Comparison of ENCODE assay signal across 22 mouse cellular contexts in genomic region chr11:66966500-66967116, GRCm38 (mm10). TPM values are rescaled to one million over a fixed set of nuclear protein-coding genes. Genes with fewer than 3 reads are reported as not detected.
A peak's percentile ranks its signal among the peaks of the same experiment; 100 is the strongest.
DNase-seq lines count a peak whose midpoint lies in the region; ATAC-seq lines count a peak whose summit lies in the region.
"Had no signal": no experiment of that assay in that cellular context is flagged by ENCODE, and none has a peak within 500 bp of the region (broad histone marks: within the 10 kb centered on the region; RNA-seq: fewer than 3 reads in every experiment).

No protein-coding gene starts in this region.

- no peaks in the 10 kb centered on the region; the same call in 1 of the 2 replicates for H3K27me3 ChIP-seq in embryonic facial prominence, embryonic 14.5 days (replicated peaks; ENCODE audit: control insufficient read depth, insufficient read depth, low read length)
- no peaks in the 10 kb centered on the region for H3K27me3 ChIP-seq in embryonic facial prominence, embryonic 10.5 days (replicated peaks; ENCODE audit: low read depth, poor library complexity, severe bottlenecking)
- H3K27me3 ChIP-seq in stomach, embryonic 14.5 days (ENCODE audit: control insufficient read depth, insufficient read depth, low read length): no peaks in the 10 kb centered on the region
- H3K27me3 ChIP-seq: embryonic facial prominence, embryonic 13.5 days; forebrain, embryonic 13.5 days; hindbrain, embryonic 15.5 days had no signal

- no peaks in the 10 kb centered on the region for H3K4me1 ChIP-seq in embryonic facial prominence, embryonic 14.5 days (ENCODE audit: control insufficient read depth, insufficient read depth, low read length)
- 0 out of 2 replicates have a peak, but pooled peaks cover 2% of the 10 kb centered on the region for H3K4me1 ChIP-seq in embryonic facial prominence, embryonic 10.5 days
- no peaks in the 10 kb centered on the region for H3K4me1 ChIP-seq in stomach, embryonic 14.5 days (ENCODE audit: control insufficient read depth, insufficient read depth, low read length)
- H3K4me1 ChIP-seq: embryonic facial prominence, embryonic 13.5 days; forebrain, embryonic 13.5 days; hindbrain, embryonic 15.5 days had no signal

- H3K27ac ChIP-seq in embryonic facial prominence, embryonic 14.5 days (replicated peaks; ENCODE audit: low read depth, low read length): no peak overlapping the region
- no peak overlapping the region for H3K27ac ChIP-seq in embryonic facial prominence, embryonic 10.5 days (replicated peaks)
- H3K27ac ChIP-seq in stomach, embryonic 14.5 days (ENCODE audit: low read length): no peak overlapping the region
- H3K27ac ChIP-seq: embryonic facial prominence, embryonic 13.5 days; forebrain, embryonic 13.5 days; heart, embryonic 13.5 days; hindbrain, embryonic 15.5 days had no signal

- no peak overlapping the region for H3K4me3 ChIP-seq in embryonic facial prominence, embryonic 14.5 days (ENCODE audit: low read depth, low read length)
- H3K4me3 ChIP-seq in embryonic facial prominence, embryonic 10.5 days: no peak overlapping the region
- no peak overlapping the region for H3K4me3 ChIP-seq in stomach, embryonic 14.5 days (ENCODE audit: low read depth, low read length)
- H3K4me3 ChIP-seq: embryonic facial prominence, embryonic 13.5 days; forebrain, embryonic 13.5 days; heart, embryonic 13.5 days; hindbrain, embryonic 15.5 days had no signal

- H3K9ac ChIP-seq in embryonic facial prominence, embryonic 14.5 days (ENCODE audit: low read depth, low read length): no peak overlapping the region
- H3K9ac ChIP-seq in stomach, embryonic 14.5 days (replicated peaks; ENCODE audit: low read depth, low read length): no peak overlapping the region
- H3K9ac ChIP-seq: embryonic facial prominence, embryonic 13.5 days; forebrain, embryonic 13.5 days; heart, embryonic 13.5 days; hindbrain, embryonic 15.5 days had no signal

- H3K4me2 ChIP-seq in embryonic facial prominence, embryonic 14.5 days (ENCODE audit: low read depth, low read length): no peak overlapping the region
- H3K4me2 ChIP-seq in stomach, embryonic 14.5 days (replicated peaks; ENCODE audit: low read depth, low read length): no peak overlapping the region
- H3K4me2 ChIP-seq: embryonic facial prominence, embryonic 13.5 days; forebrain, embryonic 13.5 days; heart, embryonic 13.5 days; hindbrain, embryonic 15.5 days had no signal

- no peaks in the 10 kb centered on the region for H3K36me3 ChIP-seq in embryonic facial prominence, embryonic 14.5 days (ENCODE audit: control insufficient read depth, insufficient read depth, low read length)
- no peaks in the 10 kb centered on the region for H3K36me3 ChIP-seq in embryonic facial prominence, embryonic 10.5 days (replicated peaks)
- no peaks in the 10 kb centered on the region for H3K36me3 ChIP-seq in stomach, embryonic 14.5 days (ENCODE audit: control insufficient read depth, insufficient read depth, low read length)
- H3K36me3 ChIP-seq: embryonic facial prominence, embryonic 13.5 days; heart, embryonic 13.5 days; hindbrain, embryonic 15.5 days had no signal

- no peak for ATAC-seq in embryonic facial prominence, embryonic 14.5 days (ENCODE audit: low read depth)
- ATAC-seq in stomach, embryonic 14.5 days (ENCODE audit: insufficient number of reproducible peaks, insufficient read depth, low FRiP score, low read depth): 0 out of 2 replicates have a peak, but pooled peaks have one; percentile 14
- ATAC-seq: CD4-positive, CD25-positive, alpha-beta regulatory T cell, adult 4 months; forebrain, embryonic 13.5 days had no signal

- peak; percentile 4 for DNase-seq in embryonic facial prominence, embryonic 14.5 days (ENCODE audit: low spot score)
- DNase-seq in embryonic facial prominence, embryonic 10.5 days (ENCODE audit: low spot score): no peak
- DNase-seq in urinary bladder, postnatal 25 days (ENCODE audit: low spot score): peak; percentile 2
- DNase-seq in urinary bladder, postnatal 14 days (ENCODE audit: low spot score): no peak
- no peak for DNase-seq in adipocyte (ENCODE audit: low spot score)
- DNase-seq in spleen, postnatal 14 days (ENCODE audit: low spot score in 2 of 2): no peak
- DNase-seq: adrenal gland, postnatal 14 days; B cell, adult 2 months; cerebellum, adult 11-12 months; cerebellum, adult 9-10 months; cerebellum, postnatal 25 days; gastrocnemius, postnatal 36 days; heart, adult 11 months; heart, postnatal 36 days had no signal

- WGBS in embryonic facial prominence, embryonic 14.5 days: 21% methylated on average over 7 of the region's 7 CpGs
- 22% methylated on average over 7 of the region's 7 CpGs for WGBS in embryonic facial prominence, embryonic 10.5 days
- 10% methylated on average over 7 of the region's 7 CpGs for WGBS in stomach, embryonic 14.5 days

- H3K9me3 ChIP-seq in embryonic facial prominence, embryonic 14.5 days (ENCODE audit: control insufficient read depth, low read length): no peaks in the 10 kb centered on the region
- H3K9me3 ChIP-seq in embryonic facial prominence, embryonic 10.5 days: no peaks in the 10 kb centered on the region
- no peaks in the 10 kb centered on the region for H3K9me3 ChIP-seq in stomach, embryonic 14.5 days (ENCODE audit: control insufficient read depth, low read depth, low read length)
- H3K9me3 ChIP-seq: embryonic facial prominence, embryonic 13.5 days; forebrain, embryonic 13.5 days; hindbrain, embryonic 15.5 days had no signal

RNA-seq across cellular contexts. Expression of gene Tmem238l, which starts 10.2 kb away (rescaled TPM):
- polyA plus RNA-seq in embryonic facial prominence, embryonic 14.5 days (2014; fragmentation: Nextera tagmentation; extraction: Ambion mirVana): not detected in 2 replicates
- polyA plus RNA-seq in embryonic facial prominence, embryonic 10.5 days (2016; fragmentation: Nextera tagmentation; extraction: Ambion mirVana): not detected in 2 replicates
- polyA plus RNA-seq in stomach, embryonic 14.5 days (2014; fragmentation: Nextera tagmentation; extraction: Ambion mirVana): 0.45 and 0.55 TPM in 2 replicates
- polyA plus RNA-seq: CD4-positive, CD25-positive, alpha-beta regulatory T cell, adult 4 months; cortical plate, adult 2 months; embryonic facial prominence, embryonic 13.5 days; forebrain, embryonic 13.5 days; hindbrain, embryonic 11.5 days; hindbrain, embryonic 15.5 days had no signal

RNA-seq across cellular contexts. Expression of gene Pirt, which starts 54.8 kb away (rescaled TPM):
- 5.7 and 7.0 TPM in 2 replicates for polyA plus RNA-seq in embryonic facial prominence, embryonic 14.5 days (2014; fragmentation: Nextera tagmentation; extraction: Ambion mirVana)
- 0.40 and 2.2 TPM in 2 replicates for polyA plus RNA-seq in embryonic facial prominence, embryonic 10.5 days (2016; fragmentation: Nextera tagmentation; extraction: Ambion mirVana)
- polyA plus RNA-seq in stomach, embryonic 14.5 days (2014; fragmentation: Nextera tagmentation; extraction: Ambion mirVana): 4.5 and 6.4 TPM in 2 replicates
- polyA plus RNA-seq: CD4-positive, CD25-positive, alpha-beta regulatory T cell, adult 4 months had no signal

RNA-seq across cellular contexts. Expression of gene Tmem220, which starts 58.3 kb away (rescaled TPM):
- polyA plus RNA-seq in embryonic facial prominence, embryonic 14.5 days (2014; fragmentation: Nextera tagmentation; extraction: Ambion mirVana): 1.2 and 1.6 TPM in 2 replicates
- polyA plus RNA-seq in embryonic facial prominence, embryonic 10.5 days (2016; fragmentation: Nextera tagmentation; extraction: Ambion mirVana): 0.69 and 1.2 TPM in 2 replicates
- polyA plus RNA-seq in stomach, embryonic 14.5 days (2014; fragmentation: Nextera tagmentation; extraction: Ambion mirVana): 1.6 and 2.2 TPM in 2 replicates

Comparison
In these comparisons a context has a peak if more than half of its experiments do, and no peak if none do; other contexts are left out.
1. DNase-seq: peak in embryonic facial prominence, embryonic 14.5 days (single experiment) and urinary bladder, postnatal 25 days (single experiment); none in embryonic facial prominence, embryonic 10.5 days (single experiment), urinary bladder, postnatal 14 days (single experiment), adipocyte (single experiment) and spleen, postnatal 14 days (0 of 2).